Mouse (Mus musculus) R1 (cell line): ENCODE measurements at regions not wholly inside any gene's neighbourhood (a gene's known extent, or its start where the extent isn't known, plus 50 kb on each side); places are given as distances from the start of the nearest gene placed in this dataset.

Source experiments
- DNase-seq: peaks from one replicate; pipeline ENCODE4 v3.0.0-alpha.2; 2018; ENCODE audit warnings: low read depth, low spot score

GRCm38 (mm10) chr7:68444426-68445095 is 170.9 kb downstream of the Fam169b start:
- DNase-seq = no peak

GRCm38 (mm10) chr7:68440661-68441150 is 167.1 kb downstream of the Fam169b start:
- DNase-seq = no peak

- no peak for DNase-seq
Observed at GRCm38 (mm10) chr7:68428946-68429345, 155.3 kb downstream of the Fam169b start.

GRCm38 (mm10) chr7:68415890-68416289 is 142.3 kb downstream of the Fam169b start:
- no peak for DNase-seq

- DNase-seq = no peak
Observed at GRCm38 (mm10) chr7:68412786-68413185, 139.1 kb downstream of the Fam169b start.
